Mouse (Mus musculus): ENCODE results near the gene Tpst2. TPM values are rescaled to one million over a fixed set of nuclear protein-coding genes. Genes with fewer than 3 reads are reported as not detected.
A peak's percentile ranks its signal among the peaks of the same experiment; 100 is the strongest.

The Tpst2 gene
- polyA plus RNA-seq, 1 experiment from 2014 or later = 43.1 TPM

- Histone ChIP-seq H3K4me3 (replicated peaks) (no peak overlapping the region), H3K27ac (no peak overlapping the region), H3K36me3 (peaks cover 70% of the 10 kb centered on the region), H3K9me3 (no peaks in the 10 kb centered on the region), H3K4me2 (replicated peaks) (no peak overlapping the region), H3K27me3 (replicated peaks) (no peaks in the 10 kb centered on the region), H3K4me1 (replicated peaks) (peaks cover under 1% of the 10 kb centered on the region), H3K9ac (no peak overlapping the region)
- ATAC-seq = no peak
- WGBS = 91% methylated on average over 22 of the region's 22 CpGs
Observed at GRCm38 (mm10) chr5:112337004-112337403, 60.5 kb downstream of the Tpst2 start.

GRCm38 (mm10) chr5:112339215-112339614, 62.7 kb downstream of the Tpst2 start:
- Histone ChIP-seq H3K4me2 (replicated peaks) (no peak overlapping the region), H3K9ac (no peak overlapping the region), H3K9me3 (no peaks in the 10 kb centered on the region), H3K36me3 (peaks cover 50% of the 10 kb centered on the region), H3K4me3 (replicated peaks) (no peak overlapping the region), H3K27ac (no peak overlapping the region), H3K27me3 (replicated peaks) (no peaks in the 10 kb centered on the region), H3K4me1 (replicated peaks) (peaks cover 7% of the 10 kb centered on the region)
- no peak for ATAC-seq
- 66% methylated on average over 7 of the region's 7 CpGs for WGBS

- peaks cover 24% of the 10 kb centered on the region for H3K4me1 ChIP-seq (replicated peaks)
- peak within 1 kb of the TSS; percentile 67 for H3K27ac ChIP-seq
- H3K36me3 ChIP-seq = peaks cover 22% of the 10 kb centered on the region
- peak within 1 kb of the TSS; percentile 77 for H3K4me2 ChIP-seq (replicated peaks)
- peak within 1 kb of the TSS; percentile 80 for H3K9ac ChIP-seq
- H3K9me3 ChIP-seq = no peaks in the 10 kb centered on the region
- 2% methylated on average over 64 of the region's 64 CpGs for WGBS
- ATAC-seq = peak; percentile 72
- peak within 1 kb of the TSS; percentile 95 for H3K4me3 ChIP-seq (replicated peaks)
- H3K27me3 ChIP-seq (replicated peaks) = no peaks in the 10 kb centered on the region
Observed at GRCm38 (mm10) chr5:112342463-112343204, 66.1 kb downstream of the Tpst2 start, which contains the start of the genes Srrd and Hps4. TSS of gene Srrd (minus strand) at chr5:112343040. TSS of gene Hps4 (plus strand) at chr5:112343083.

GRCm38 (mm10) chr5:112343205-112343595, 66.7 kb downstream of the Tpst2 start:
- ATAC-seq = peak; percentile 70
- Histone ChIP-seq H3K36me3 (peaks cover 17% of the 10 kb centered on the region), H3K4me1 (replicated peaks) (peaks cover 24% of the 10 kb centered on the region), H3K27ac (peak overlapping the region; percentile 67), H3K9ac (peak overlapping the region; percentile 80), H3K4me2 (replicated peaks) (peak overlapping the region; percentile 77), H3K4me3 (replicated peaks) (peak overlapping the region; percentile 95), H3K27me3 (replicated peaks) (no peaks in the 10 kb centered on the region), H3K9me3 (no peaks in the 10 kb centered on the region)
- under 1% methylated on average over 24 of the region's 24 CpGs for WGBS

- ATAC-seq = peak; percentile 87
- H3K36me3 ChIP-seq = peaks cover 11% of the 10 kb centered on the region
- WGBS = 63% methylated on average over 6 of the region's 6 CpGs
- peak overlapping the region; percentile 95; the same call in 1 of the 2 replicates for H3K4me3 ChIP-seq (replicated peaks)
- peak overlapping the region; percentile 77 for H3K4me2 ChIP-seq (replicated peaks)
- no peaks in the 10 kb centered on the region for H3K9me3 ChIP-seq
- H3K4me1 ChIP-seq (replicated peaks) = peaks cover 24% of the 10 kb centered on the region
- H3K27ac ChIP-seq = peak overlapping the region; percentile 67
- H3K27me3 ChIP-seq (replicated peaks) = no peaks in the 10 kb centered on the region
- peak overlapping the region; percentile 80; the same call in 1 of the 2 replicates for H3K9ac ChIP-seq
Observed at GRCm38 (mm10) chr5:112344092-112344960, 67.8 kb downstream of the Tpst2 start.

- Histone ChIP-seq H3K9ac (no peak overlapping the region), H3K9me3 (no peaks in the 10 kb centered on the region), H3K27ac (no peak overlapping the region), H3K27me3 (replicated peaks) (no peaks in the 10 kb centered on the region), H3K4me1 (replicated peaks) (peaks cover 24% of the 10 kb centered on the region), H3K4me2 (replicated peaks) (0 out of 2 replicates have a peak overlapping the region, but pooled peaks have one; percentile 27), H3K4me3 (replicated peaks) (no peak overlapping the region), H3K36me3 (peaks cover 20% of the 10 kb centered on the region)
- WGBS = 75% methylated on average over 16 of the region's 16 CpGs
- no peak for ATAC-seq
Observed at GRCm38 (mm10) chr5:112346211-112346965, 69.9 kb downstream of the Tpst2 start.

GRCm38 (mm10) chr5:112349169-112349568, 72.7 kb downstream of the Tpst2 start:
- H3K4me2 ChIP-seq (replicated peaks) = no peak overlapping the region
- 95% methylated on average over 8 of the region's 8 CpGs for WGBS
- no peak overlapping the region for H3K27ac ChIP-seq
- ATAC-seq = no peak
- H3K4me3 ChIP-seq (replicated peaks) = no peak overlapping the region
- no peaks in the 10 kb centered on the region for H3K9me3 ChIP-seq
- H3K36me3 ChIP-seq = peaks cover 24% of the 10 kb centered on the region
- peaks cover 17% of the 10 kb centered on the region for H3K4me1 ChIP-seq (replicated peaks)
- H3K9ac ChIP-seq = no peak overlapping the region
- H3K27me3 ChIP-seq (replicated peaks) = no peaks in the 10 kb centered on the region

- Histone ChIP-seq H3K27me3 (replicated peaks) (no peaks in the 10 kb centered on the region), H3K9ac (no peak overlapping the region), H3K9me3 (no peaks in the 10 kb centered on the region), H3K4me2 (replicated peaks) (no peak overlapping the region), H3K27ac (no peak overlapping the region), H3K36me3 (peaks cover 9% of the 10 kb centered on the region), H3K4me1 (replicated peaks) (no peaks in the 10 kb centered on the region), H3K4me3 (replicated peaks) (no peak overlapping the region)
- WGBS = 83% methylated on average over 6 of the region's 6 CpGs
- 0 out of 2 replicates have a peak, but pooled peaks have one; percentile 11 for ATAC-seq
Observed at GRCm38 (mm10) chr5:112355493-112355892, 79.0 kb downstream of the Tpst2 start.

GRCm38 (mm10) chr5:112355910-112356309, 79.4 kb downstream of the Tpst2 start, which contains the start of gene Gm6583:
TSS of gene Gm6583 (minus strand) at chr5:112356033.
- no peaks in the 10 kb centered on the region for H3K4me1 ChIP-seq (replicated peaks)
- no peak within 1 kb of the TSS for H3K9ac ChIP-seq
- H3K27me3 ChIP-seq (replicated peaks) = no peaks in the 10 kb centered on the region
- H3K9me3 ChIP-seq = no peaks in the 10 kb centered on the region
- H3K4me3 ChIP-seq (replicated peaks) = no peak within 1 kb of the TSS
- H3K27ac ChIP-seq = no peak within 1 kb of the TSS
- WGBS = 64% methylated on average over 13 of the region's 13 CpGs
- no peak within 1 kb of the TSS for H3K4me2 ChIP-seq (replicated peaks)
- ATAC-seq = peak; percentile 60; the same call in 1 of the 2 replicates
- H3K36me3 ChIP-seq = peaks cover 7% of the 10 kb centered on the region; the same call in 1 of the 2 replicates

GRCm38 (mm10) chr5:112356322-112356721, 79.8 kb downstream of the Tpst2 start:
- Histone ChIP-seq H3K4me2 (replicated peaks) (no peak overlapping the region), H3K9me3 (no peaks in the 10 kb centered on the region), H3K9ac (no peak overlapping the region), H3K4me3 (replicated peaks) (no peak overlapping the region), H3K4me1 (replicated peaks) (no peaks in the 10 kb centered on the region), H3K27me3 (replicated peaks) (no peaks in the 10 kb centered on the region), H3K27ac (no peak overlapping the region), H3K36me3 (peaks cover 7% of the 10 kb centered on the region; the same call in 1 of the 2 replicates)
- no peak for ATAC-seq
- 85% methylated on average over 9 of the region's 9 CpGs for WGBS

GRCm38 (mm10) chr5:112359520-112359919, 83.0 kb downstream of the Tpst2 start:
- Histone ChIP-seq H3K4me2 (replicated peaks) (no peak overlapping the region), H3K4me3 (replicated peaks) (no peak overlapping the region), H3K36me3 (0 out of 2 replicates have a peak, but pooled peaks cover 4% of the 10 kb centered on the region), H3K27me3 (replicated peaks) (no peaks in the 10 kb centered on the region), H3K9me3 (no peaks in the 10 kb centered on the region), H3K9ac (no peak overlapping the region), H3K27ac (no peak overlapping the region), H3K4me1 (replicated peaks) (no peaks in the 10 kb centered on the region)
- 86% methylated on average over 4 of the region's 4 CpGs for WGBS
- ATAC-seq = no peak

Data from intestine, embryonic 15.5 days (tissue).